Mouse (Mus musculus): Measurements from ENCODE around the gene Fam216b. TPM values are rescaled to one million over a fixed set of nuclear protein-coding genes. Genes with fewer than 3 reads are reported as not detected.

Fam216b gene
- total and polyA plus RNA-seq, 3 experiments = not detected

DNA sequence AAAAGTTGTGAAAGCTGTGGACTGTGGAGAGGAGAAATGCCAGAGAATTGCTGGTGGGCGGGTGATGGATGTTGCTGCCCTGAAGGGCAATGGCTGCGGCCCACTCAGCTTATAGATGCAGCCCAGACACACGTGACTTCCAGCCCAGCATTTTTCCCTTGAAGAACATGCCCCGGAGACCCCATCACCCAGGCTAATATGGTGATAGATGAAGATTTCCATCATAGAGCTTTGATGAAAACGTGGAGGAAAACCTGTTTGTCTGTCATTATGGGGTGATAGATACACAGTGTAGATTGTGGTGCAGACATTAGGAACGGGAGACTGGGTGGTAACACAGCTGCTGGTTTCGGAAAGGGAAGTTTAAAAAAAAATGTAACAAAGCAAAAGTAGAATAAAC lies 31.4 kb downstream of the Fam216b start:
- no peak overlapping the region for H3K9ac ChIP-seq (ENCODE audit: insufficient read depth, low read depth)
- H3K4me3 ChIP-seq (replicated peaks in 1 of 3; ENCODE audit: low read depth in 2 of 3, low read length in 2 of 3, poor library complexity in 1 of 3) = no peak overlapping the region
- peaks cover 2% of the 10 kb centered on the region for H3K9me3 ChIP-seq (replicated peaks; ENCODE audit: low read length)
- no peaks in the 10 kb centered on the region for H3K27me3 ChIP-seq (replicated peaks)
- H3K79me2 ChIP-seq (replicated peaks; ENCODE audit: control insufficient read depth, extremely low read depth, insufficient read depth, poor library complexity, severe bottlenecking) = no peaks in the 10 kb centered on the region
- in situ Hi-C loops (cut with MboI; ENCODE audit: low pct_ligation_motif_present, low pct_unique_long_range_greater_than_20kb, low sequenced_read_pairs) = no loop called here
- no peak for DNase-seq (ENCODE audit: extremely low read depth)
- dilution Hi-C loops (cut with MboI; ENCODE audit: extremely low pct_ligation_motif_present, extremely low pct_unique_long_range_greater_than_20kb, low sequenced_read_pairs) = no loop called here
- H3K4me1 ChIP-seq (ENCODE audit: control insufficient read depth in 1 of 2, insufficient read depth in 2 of 2) = no peaks in the 10 kb centered on the region
- no peaks in the 10 kb centered on the region for H3K36me3 ChIP-seq (replicated peaks in 1 of 2; ENCODE audit: control insufficient read depth in 1 of 2, insufficient read depth in 1 of 2, low read length in 1 of 2)
- H3K27ac ChIP-seq (ENCODE audit: insufficient read depth, low read depth) = no peak overlapping the region
- H3K4me2 ChIP-seq (ENCODE audit: insufficient read depth, low read depth, poor library complexity, severe bottlenecking) = no peak overlapping the region
- no peak for TF ChIP-seq JUND (conservative IDR thresholded peaks at IDR 0.05; ENCODE audit: low read depth, low read length)
- TF ChIP-seq POLR2A (IDR thresholded peaks at IDR 0.05; ENCODE audit: low read depth, low read length) = no peak
- TF ChIP-seq IRF4 (IDR thresholded peaks at IDR 0.05; ENCODE audit: low read depth, low read length) = no peak
- no peak for TF ChIP-seq JUN (IDR thresholded peaks at IDR 0.05; ENCODE audit: insufficient read depth, low read depth, low read length)
- no peak for TF ChIP-seq ZMIZ1 (IDR thresholded peaks at IDR 0.05; ENCODE audit: low read depth, low read length)

DNA sequence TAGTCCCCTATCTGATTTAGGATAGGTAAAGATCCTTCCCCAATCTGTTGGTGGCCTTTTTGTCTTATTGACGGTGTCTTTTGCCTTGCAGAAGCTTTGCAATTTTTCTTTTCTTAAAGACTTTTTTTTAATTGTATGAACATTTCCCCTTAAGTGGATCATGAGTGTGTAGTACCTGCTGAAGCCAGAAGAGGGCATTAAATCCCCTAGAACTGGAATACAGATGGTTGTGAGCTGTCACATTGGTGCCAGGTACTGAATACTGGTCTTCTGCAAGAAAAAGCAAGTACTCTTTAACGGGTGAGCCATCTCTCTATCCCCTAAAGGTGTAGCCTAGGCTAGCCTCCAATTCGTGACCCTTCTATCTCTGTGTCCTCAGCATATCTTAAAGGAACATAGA lies 32.4 kb downstream of the Fam216b start:
- no peak overlapping the region for H3K27ac ChIP-seq (ENCODE audit: insufficient read depth, low read depth)
- in situ Hi-C loops (cut with MboI; ENCODE audit: low pct_ligation_motif_present, low pct_unique_long_range_greater_than_20kb, low sequenced_read_pairs) (no loop called here), dilution Hi-C loops (cut with MboI; ENCODE audit: extremely low pct_ligation_motif_present, extremely low pct_unique_long_range_greater_than_20kb, low sequenced_read_pairs) (no loop called here)
- DNase-seq (ENCODE audit: extremely low read depth) = peak; percentile 7
- H3K36me3 ChIP-seq (replicated peaks in 1 of 2; ENCODE audit: control insufficient read depth in 1 of 2, insufficient read depth in 1 of 2, low read length in 1 of 2) = no peaks in the 10 kb centered on the region
- no peak overlapping the region for H3K9ac ChIP-seq (ENCODE audit: insufficient read depth, low read depth)
- H3K4me3 ChIP-seq (replicated peaks in 1 of 3; ENCODE audit: low read depth in 2 of 3, low read length in 2 of 3, poor library complexity in 1 of 3) = no peak overlapping the region
- H3K9me3 ChIP-seq (replicated peaks; ENCODE audit: low read length) = peaks cover 2% of the 10 kb centered on the region
- no peak for TF ChIP-seq TCF12 (IDR thresholded peaks at IDR 0.05; ENCODE audit: low read depth, low read length)
- TF ChIP-seq RAD21 (IDR thresholded peaks at IDR 0.05; ENCODE audit: low read depth, low read length) = peak; percentile 7
- TF ChIP-seq CTCF (conservative IDR thresholded peaks at IDR 0.05 in 1 of 2, IDR thresholded peaks at IDR 0.05 in 1 of 2; ENCODE audit: low read depth in 2 of 2, low read length in 2 of 2) = peak; percentile 22 to 38; a peak in 3 of 4 replicates
- no peak for TF ChIP-seq MEF2A (IDR thresholded peaks at IDR 0.05; ENCODE audit: borderline replicate concordance, low read depth, low read length)
- TF ChIP-seq HCFC1 (IDR thresholded peaks at IDR 0.05; ENCODE audit: low read depth, low read length) = no peak
- TF ChIP-seq IRF4 (IDR thresholded peaks at IDR 0.05; ENCODE audit: low read depth, low read length) = no peak
- no peak for TF ChIP-seq E2F4 (IDR thresholded peaks at IDR 0.05; ENCODE audit: insufficient replicate concordance, low read depth, low read length)
- TF ChIP-seq TBP (conservative IDR thresholded peaks at IDR 0.05; ENCODE audit: low read depth, low read length) = no peak
- no peak for TF ChIP-seq MAZ (IDR thresholded peaks at IDR 0.05; ENCODE audit: low read depth, low read length)
- TF ChIP-seq SMC3 (IDR thresholded peaks at IDR 0.05; ENCODE audit: low read depth, low read length) = no peak
- no peaks in the 10 kb centered on the region for H3K4me1 ChIP-seq (ENCODE audit: control insufficient read depth in 1 of 2, insufficient read depth in 2 of 2)
- no peak overlapping the region for H3K4me2 ChIP-seq (ENCODE audit: insufficient read depth, low read depth, poor library complexity, severe bottlenecking)
- no peaks in the 10 kb centered on the region for H3K79me2 ChIP-seq (replicated peaks; ENCODE audit: control insufficient read depth, extremely low read depth, insufficient read depth, poor library complexity, severe bottlenecking)
- H3K27me3 ChIP-seq (replicated peaks) = no peaks in the 10 kb centered on the region

DNA sequence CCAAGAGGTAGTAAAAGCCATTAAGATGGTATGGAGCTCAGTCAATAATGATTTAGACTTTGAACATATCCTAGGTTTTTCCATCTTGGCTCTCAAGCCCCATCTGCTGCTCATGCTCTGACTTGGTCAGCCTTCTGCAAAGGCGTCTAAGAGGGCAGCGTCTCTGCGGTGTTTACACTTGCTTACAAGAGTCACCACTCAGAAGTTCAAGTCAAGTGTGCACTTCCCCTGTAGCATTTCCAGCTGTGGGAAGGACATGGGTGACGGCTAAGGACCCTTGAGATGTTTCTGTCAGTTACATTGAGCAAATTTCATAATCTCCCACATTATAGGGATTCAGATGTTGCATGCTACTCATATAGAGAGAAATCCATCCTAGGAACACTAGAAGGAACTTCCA lies 40.1 kb downstream of the Fam216b start:
- H3K27ac ChIP-seq (ENCODE audit: insufficient read depth, low read depth) = no peak overlapping the region
- H3K27me3 ChIP-seq (replicated peaks) = no peaks in the 10 kb centered on the region
- H3K9me3 ChIP-seq (replicated peaks; ENCODE audit: low read length) = no peaks in the 10 kb centered on the region
- H3K4me3 ChIP-seq (replicated peaks in 1 of 3; ENCODE audit: low read depth in 2 of 3, low read length in 2 of 3, poor library complexity in 1 of 3) = no peak overlapping the region
- no peak for DNase-seq (ENCODE audit: extremely low read depth)
- TF ChIP-seq UBTF (IDR thresholded peaks at IDR 0.05; ENCODE audit: low read depth, low read length) (no peak), TBP (conservative IDR thresholded peaks at IDR 0.05; ENCODE audit: low read depth, low read length) (no peak), USF1 (IDR thresholded peaks at IDR 0.05; ENCODE audit: low read depth, low read length) (no peak), KAT2A (IDR thresholded peaks at IDR 0.05; ENCODE audit: insufficient replicate concordance, low read length) (no peak), TCF12 (IDR thresholded peaks at IDR 0.05; ENCODE audit: low read depth, low read length) (no peak), JUN (IDR thresholded peaks at IDR 0.05; ENCODE audit: insufficient read depth, low read depth, low read length) (no peak), RAD21 (IDR thresholded peaks at IDR 0.05; ENCODE audit: low read depth, low read length) (no peak), ZC3H11A (IDR thresholded peaks at IDR 0.05; ENCODE audit: low read depth, low read length) (no peak), CHD1 (IDR thresholded peaks at IDR 0.05; ENCODE audit: low read depth, low read length) (no peak), MAFK (IDR thresholded peaks at IDR 0.05; ENCODE audit: insufficient replicate concordance, low read length) (no peak), SIN3A (IDR thresholded peaks at IDR 0.05; ENCODE audit: low read length) (no peak), JUND (conservative IDR thresholded peaks at IDR 0.05; ENCODE audit: low read depth, low read length) (no peak), MYC (IDR thresholded peaks at IDR 0.05; ENCODE audit: low read depth, low read length) (no peak)
- no peaks in the 10 kb centered on the region for H3K36me3 ChIP-seq (replicated peaks in 1 of 2; ENCODE audit: control insufficient read depth in 1 of 2, insufficient read depth in 1 of 2, low read length in 1 of 2)
- peaks cover 0 to 5% of the 10 kb centered on the region in 2 experiments; a peak in 1 of 4 replicates for H3K4me1 ChIP-seq (ENCODE audit: control insufficient read depth in 1 of 2, insufficient read depth in 2 of 2)
- H3K9ac ChIP-seq (ENCODE audit: insufficient read depth, low read depth) = no peak overlapping the region
- H3K79me2 ChIP-seq (replicated peaks; ENCODE audit: control insufficient read depth, extremely low read depth, insufficient read depth, poor library complexity, severe bottlenecking) = no peaks in the 10 kb centered on the region
- in situ Hi-C loops (cut with MboI; ENCODE audit: low pct_ligation_motif_present, low pct_unique_long_range_greater_than_20kb, low sequenced_read_pairs) (no loop called here), dilution Hi-C loops (cut with MboI; ENCODE audit: extremely low pct_ligation_motif_present, extremely low pct_unique_long_range_greater_than_20kb, low sequenced_read_pairs) (no loop called here)
- no peak overlapping the region for H3K4me2 ChIP-seq (ENCODE audit: insufficient read depth, low read depth, poor library complexity, severe bottlenecking)
